Mouse (Mus musculus) limb, embryonic 12.5 days (tissue): ENCODE data around the gene Neurl2. TPM values are rescaled to one million over a fixed set of nuclear protein-coding genes. Genes with fewer than 3 reads are reported as not detected.
"Not testable (repeated sequence)": the region's sequence is repeated elsewhere in the genome, so short reads cannot be mapped to it uniquely, and the experiment has no call there.

Experiments used
- ATAC-seq: fragments of 200-750 bp; cut with Nextera tagmentation; 2 replicates; pipeline ENCODE4 v1.8.0; 2017; ENCODE audit warnings: low read depth, moderate TSS enrichment; ENCODE audit not compliant: insufficient number of reproducible peaks, insufficient read depth, low FRiP score, low TSS enrichment
- H3K27ac ChIP-seq: fragments of 300-500 bp; sonication (generic); 2 replicates; pipeline ENCODE4 v1.5.1; 2016; ENCODE audit warnings: mild to moderate bottlenecking, moderate library complexity
- H3K27me3 ChIP-seq: fragments of 300-500 bp; sonication (generic); 2 replicates; pipeline ENCODE4 v1.6.1; 2016; ENCODE audit warnings: mild to moderate bottlenecking, moderate library complexity
- H3K36me3 ChIP-seq: fragments of 300-500 bp; sonication (generic); 2 replicates; pipeline ENCODE4 v1.6.1; 2016; ENCODE audit warnings: mild to moderate bottlenecking, moderate library complexity
- H3K4me1 ChIP-seq: fragments of 300-500 bp; sonication (generic); replicated peaks from 2 replicates; pipeline ENCODE4 v1.6.1; 2016
- H3K4me2 ChIP-seq: fragments of 300-500 bp; sonication (generic); 2 replicates; pipeline ENCODE4 v1.6.1; 2016; ENCODE audit warnings: mild to moderate bottlenecking, moderate library complexity
- H3K4me3 ChIP-seq: fragments of 300-500 bp; sonication (generic); replicated peaks from 2 replicates; pipeline ENCODE4 v1.5.1; 2016; ENCODE audit warnings: mild to moderate bottlenecking
- H3K9ac ChIP-seq: fragments of 300-500 bp; sonication (generic); replicated peaks from 2 replicates; pipeline ENCODE4 v1.6.1; 2016; ENCODE audit warnings: mild to moderate bottlenecking, moderate library complexity
- H3K9me3 ChIP-seq: fragments of 300-500 bp; sonication (generic); 2 replicates; pipeline ENCODE4 v1.6.1; 2016; ENCODE audit warnings: mild to moderate bottlenecking, moderate library complexity
- WGBS: fragments of 180-500 bp; shearing (Covaris S2); methylation state at CpG from one replicate; pipeline ENCODE4 v1.1.7; 2016; 5-methylcytosine and 5-hydroxymethylcytosine counted together
- polyA plus RNA-seq: library from polyadenylated mRNA; unstranded; fragments of >200 nt; fragmentation: Nextera tagmentation; extraction: Ambion mirVana; gene quantifications from 2 replicates; pipeline ENCODE4 v1.2.1, GENCODE M21; 2016

The Neurl2 gene
- polyA plus RNA-seq, 1 experiment from 2014 or later, result 6.3 TPM

- no peak for ATAC-seq
- H3K4me1 ChIP-seq, result no peaks in the 10 kb centered on the region
- WGBS, result 88% methylated on average over 5 of the region's 5 CpGs
- H3K9ac ChIP-seq, result no peak overlapping the region
- no peaks in the 10 kb centered on the region for H3K27me3 ChIP-seq
- no peaks in the 10 kb centered on the region for H3K9me3 ChIP-seq
- H3K4me3 ChIP-seq, result no peak overlapping the region
- no peak overlapping the region for H3K27ac ChIP-seq
- peaks cover 7% of the 10 kb centered on the region; the same call in 1 of the 2 replicates for H3K36me3 ChIP-seq
- no peak overlapping the region for H3K4me2 ChIP-seq
Observed at GRCm38 (mm10) chr2:164815348-164815747, 17.9 kb downstream of the Neurl2 start.

- Histone ChIP-seq H3K4me2 (no peak overlapping the region), H3K36me3 (peaks cover 12% of the 10 kb centered on the region), H3K4me1 (no peaks in the 10 kb centered on the region), H3K4me3 (no peak overlapping the region), H3K27ac (no peak overlapping the region), H3K27me3 (no peaks in the 10 kb centered on the region), H3K9ac (no peak overlapping the region), H3K9me3 (no peaks in the 10 kb centered on the region)
- 55% methylated on average over 2 of the region's 2 CpGs for WGBS
- no peak for ATAC-seq
Observed at GRCm38 (mm10) chr2:164813557-164813956, 19.7 kb downstream of the Neurl2 start.

- ATAC-seq, result no peak
- Histone ChIP-seq H3K9ac (no peak overlapping the region), H3K27me3 (no peaks in the 10 kb centered on the region), H3K36me3 (peaks cover 23% of the 10 kb centered on the region), H3K27ac (no peak overlapping the region), H3K4me2 (no peak overlapping the region), H3K9me3 (no peaks in the 10 kb centered on the region), H3K4me1 (peaks cover 20% of the 10 kb centered on the region), H3K4me3 (no peak overlapping the region)
- WGBS, result 82% methylated on average over 7 of the region's 7 CpGs
Observed at GRCm38 (mm10) chr2:164806614-164807013, 26.6 kb downstream of the Neurl2 start.

GRCm38 (mm10) chr2:164805332-164805718, 27.9 kb downstream of the Neurl2 start:
- Histone ChIP-seq H3K9me3 (no peaks in the 10 kb centered on the region), H3K9ac (peak overlapping the region; percentile 74), H3K4me2 (peak overlapping the region; percentile 90), H3K27me3 (no peaks in the 10 kb centered on the region), H3K4me3 (peak overlapping the region; percentile 79), H3K4me1 (peaks cover 20% of the 10 kb centered on the region), H3K27ac (peak overlapping the region; percentile 73), H3K36me3 (peaks cover 33% of the 10 kb centered on the region)
- peak; percentile 44; the same call in 1 of the 2 replicates for ATAC-seq
- WGBS, result under 1% methylated on average over 21 of the region's 21 CpGs

GRCm38 (mm10) chr2:164804533-164805331, 28.5 kb downstream of the Neurl2 start, which contains the start of the genes Acot8 and Zswim3:
TSS of gene Acot8 (minus strand) at chr2:164804882.
TSS of gene Zswim3 (plus strand) at chr2:164805098.
- Histone ChIP-seq H3K4me1 (peaks cover 20% of the 10 kb centered on the region), H3K9ac (peak within 1 kb of the TSS; percentile 81), H3K9me3 (no peaks in the 10 kb centered on the region), H3K4me2 (peak within 1 kb of the TSS; percentile 90), H3K36me3 (peaks cover 35% of the 10 kb centered on the region), H3K27me3 (no peaks in the 10 kb centered on the region), H3K4me3 (peak within 1 kb of the TSS; percentile 79), H3K27ac (peak within 1 kb of the TSS; percentile 73)
- peak; percentile 94 for ATAC-seq
- WGBS, result under 1% methylated on average over 47 of the region's 47 CpGs

GRCm38 (mm10) chr2:164803921-164804313, 29.3 kb downstream of the Neurl2 start:
- no peak for ATAC-seq
- Histone ChIP-seq H3K4me1 (peaks cover 20% of the 10 kb centered on the region), H3K4me2 (peak overlapping the region; percentile 84), H3K9ac (peak overlapping the region; percentile 81), H3K4me3 (peak overlapping the region; percentile 79), H3K27ac (no peak overlapping the region), H3K27me3 (no peaks in the 10 kb centered on the region), H3K9me3 (no peaks in the 10 kb centered on the region), H3K36me3 (peaks cover 38% of the 10 kb centered on the region)
- 60% methylated on average over 1 of the region's 1 CpGs for WGBS

GRCm38 (mm10) chr2:164803201-164803920, 29.9 kb downstream of the Neurl2 start:
- Histone ChIP-seq H3K4me1 (peaks cover 20% of the 10 kb centered on the region), H3K9ac (peak overlapping the region; percentile 81), H3K4me2 (peak overlapping the region; percentile 84), H3K9me3 (no peaks in the 10 kb centered on the region), H3K4me3 (peak overlapping the region; percentile 79), H3K27ac (no peak overlapping the region), H3K36me3 (peaks cover 39% of the 10 kb centered on the region), H3K27me3 (no peaks in the 10 kb centered on the region)
- 90% methylated on average over 16 of the region's 16 CpGs for whole genome bisulfite sequencing
- no peak for ATAC-seq

- Histone ChIP-seq H3K9me3 (no peaks in the 10 kb centered on the region), H3K36me3 (peaks cover 62% of the 10 kb centered on the region), H3K27me3 (no peaks in the 10 kb centered on the region), H3K27ac (no peak overlapping the region), H3K4me2 (no peak overlapping the region), H3K4me1 (peaks cover 13% of the 10 kb centered on the region), H3K4me3 (no peak overlapping the region), H3K9ac (no peak overlapping the region)
- 89% methylated on average over 13 of the region's 13 CpGs for WGBS
- no peak for ATAC-seq
Observed at GRCm38 (mm10) chr2:164800252-164801004, 32.8 kb downstream of the Neurl2 start.

- H3K27me3 ChIP-seq, H3K4me1 ChIP-seq, H3K9ac ChIP-seq, H3K9me3 ChIP-seq, H3K4me3 ChIP-seq, H3K4me2 ChIP-seq, H3K27ac ChIP-seq, ATAC-seq: not testable (repeated sequence)
- H3K36me3 ChIP-seq, result peaks cover 76% of the 10 kb centered on the region
- 70% methylated on average over 6 of the region's 6 CpGs for WGBS
Observed at GRCm38 (mm10) chr2:164798554-164798953, 34.7 kb downstream of the Neurl2 start.

GRCm38 (mm10) chr2:164795868-164796267, 37.4 kb downstream of the Neurl2 start:
- Histone ChIP-seq H3K9ac (no peak overlapping the region), H3K9me3 (no peaks in the 10 kb centered on the region), H3K27me3 (no peaks in the 10 kb centered on the region), H3K36me3 (peaks cover 84% of the 10 kb centered on the region), H3K27ac (no peak overlapping the region), H3K4me2 (no peak overlapping the region), H3K4me1 (no peaks in the 10 kb centered on the region), H3K4me3 (no peak overlapping the region)
- no peak for ATAC-seq
- WGBS, result 80% methylated on average over 4 of the region's 4 CpGs

- Histone ChIP-seq H3K27ac (no peak overlapping the region), H3K9ac (no peak overlapping the region), H3K4me1 (no peaks in the 10 kb centered on the region), H3K36me3 (peaks cover 85% of the 10 kb centered on the region), H3K4me3 (no peak overlapping the region), H3K4me2 (no peak overlapping the region), H3K9me3 (no peaks in the 10 kb centered on the region), H3K27me3 (no peaks in the 10 kb centered on the region)
- WGBS, result 39% methylated on average over 5 of the region's 5 CpGs
- peak; percentile 64; the same call in 1 of the 2 replicates for ATAC-seq
Observed at GRCm38 (mm10) chr2:164794293-164794692, 39.0 kb downstream of the Neurl2 start.
